In the genomic region with DNA sequence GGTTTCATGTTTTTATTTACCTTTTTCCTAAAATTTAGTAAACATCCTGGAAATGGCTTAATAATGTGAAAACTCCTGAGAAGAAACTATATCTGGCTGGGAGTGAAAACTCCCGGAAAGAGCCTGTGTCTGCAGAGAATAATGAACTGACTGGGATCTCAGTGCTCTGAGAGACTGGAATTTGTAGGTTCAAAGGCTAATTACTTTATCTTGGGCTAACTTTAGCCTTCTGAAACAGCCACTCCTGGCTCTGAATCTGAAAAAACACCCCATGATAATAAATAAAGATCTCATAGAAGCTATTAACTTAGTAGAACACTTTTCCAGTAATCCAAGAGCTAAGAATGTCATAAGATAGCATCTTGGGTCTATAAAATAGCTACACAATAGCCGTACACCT, we compare ENCODE assay signal across 20 mouse cellular contexts. TPM values are rescaled to one million over a fixed set of nuclear protein-coding genes. Genes with fewer than 3 reads are reported as not detected.
"Had no signal": no experiment of that assay in that cellular context is flagged by ENCODE, and none has a peak within 500 bp of the region (broad histone marks: within the 10 kb centered on the region; RNA-seq: fewer than 3 reads in every experiment).

No protein-coding gene starts in this region.

- H3K9me3 ChIP-seq: forebrain, embryonic 15.5 days; heart, embryonic 10.5 days; heart, embryonic 12.5 days; hindbrain, embryonic 13.5 days; hindbrain, embryonic 15.5 days; limb, embryonic 13.5 days; limb, embryonic 15.5 days; liver, embryonic 12.5 days had no signal

- H3K9ac ChIP-seq: forebrain, embryonic 15.5 days; forebrain, postnatal 0 days; heart, embryonic 12.5 days; hindbrain, embryonic 13.5 days; hindbrain, embryonic 15.5 days; limb, embryonic 13.5 days; limb, embryonic 15.5 days; liver, embryonic 12.5 days; liver, embryonic 14.5 days had no signal

- ATAC-seq: forebrain, embryonic 15.5 days; forebrain, postnatal 0 days; hindbrain, postnatal 0 days; liver, embryonic 12.5 days had no signal

- DNase-seq: forebrain, postnatal 0 days; gastrocnemius, postnatal 14 days; gastrocnemius, postnatal 36 days; heart, adult 18-20 months; heart, postnatal 10 days; heart, postnatal 36 days; layer of hippocampus, adult 9-11 months; layer of hippocampus, postnatal 36 days; left cerebral cortex, postnatal 4 days; lung, adult 18-20 months had no signal

- H3K4me3 ChIP-seq: forebrain, embryonic 15.5 days; heart, embryonic 10.5 days; heart, embryonic 12.5 days; hindbrain, embryonic 13.5 days; hindbrain, embryonic 15.5 days; limb, embryonic 13.5 days; limb, embryonic 15.5 days; liver, embryonic 12.5 days had no signal

- H3K4me2 ChIP-seq: forebrain, embryonic 15.5 days; heart, embryonic 12.5 days; hindbrain, embryonic 13.5 days; hindbrain, embryonic 15.5 days; limb, embryonic 13.5 days; limb, embryonic 15.5 days; liver, embryonic 12.5 days had no signal

- H3K27me3 ChIP-seq: forebrain, embryonic 15.5 days; heart, embryonic 12.5 days; hindbrain, embryonic 13.5 days; hindbrain, embryonic 15.5 days; limb, embryonic 13.5 days; limb, embryonic 15.5 days; liver, embryonic 12.5 days had no signal

- H3K27ac ChIP-seq: forebrain, embryonic 15.5 days; heart, embryonic 10.5 days; hindbrain, embryonic 13.5 days; hindbrain, embryonic 15.5 days; hindbrain, postnatal 0 days; limb, embryonic 13.5 days; limb, embryonic 15.5 days; liver, embryonic 14.5 days had no signal

- H3K4me1 ChIP-seq: forebrain, embryonic 15.5 days; hindbrain, embryonic 13.5 days; hindbrain, embryonic 15.5 days; limb, embryonic 15.5 days had no signal

RNA-seq across cellular contexts. Expression of gene Mpp4, which starts 5.4 kb away (rescaled TPM):
- total RNA-seq: gastrocnemius, postnatal 14 days had no signal
